Mouse (Mus musculus): ENCODE measurements around the gene Fgf8.

Fgf8 gene

DNA sequence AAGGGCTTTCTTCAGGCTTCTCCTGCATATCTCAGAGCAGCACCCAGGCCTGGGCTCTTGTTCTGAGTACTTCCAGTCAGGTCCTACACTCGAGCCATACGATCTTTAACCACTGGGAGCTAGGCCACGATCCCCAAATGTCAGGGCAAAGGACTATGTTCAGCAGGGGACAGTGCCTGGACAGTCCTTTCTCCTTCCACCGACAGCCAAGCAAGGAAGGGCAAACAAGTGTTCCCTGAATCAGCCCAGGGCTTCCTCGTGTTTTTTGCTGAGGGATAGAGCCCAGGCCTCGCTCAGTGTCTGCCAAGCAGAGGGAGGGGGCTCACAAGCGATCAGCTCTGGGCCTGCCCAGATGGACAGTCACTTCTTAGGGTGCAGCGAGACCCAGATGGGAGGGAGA lies 12.7 kb downstream of the Fgf8 start:
- in situ Hi-C loops (cut with MboI, MseI), result no loop called here

- in situ Hi-C loops (cut with MboI, MseI), result loop anchor here (5.0 kb wide), 1 partner anchor 50 kb away; no protein-coding TSS in a partner anchor
These were observed 15.5 kb downstream of the Fgf8 start for GRCm38 (mm10) chr19:45727231-45727630.

DNA sequence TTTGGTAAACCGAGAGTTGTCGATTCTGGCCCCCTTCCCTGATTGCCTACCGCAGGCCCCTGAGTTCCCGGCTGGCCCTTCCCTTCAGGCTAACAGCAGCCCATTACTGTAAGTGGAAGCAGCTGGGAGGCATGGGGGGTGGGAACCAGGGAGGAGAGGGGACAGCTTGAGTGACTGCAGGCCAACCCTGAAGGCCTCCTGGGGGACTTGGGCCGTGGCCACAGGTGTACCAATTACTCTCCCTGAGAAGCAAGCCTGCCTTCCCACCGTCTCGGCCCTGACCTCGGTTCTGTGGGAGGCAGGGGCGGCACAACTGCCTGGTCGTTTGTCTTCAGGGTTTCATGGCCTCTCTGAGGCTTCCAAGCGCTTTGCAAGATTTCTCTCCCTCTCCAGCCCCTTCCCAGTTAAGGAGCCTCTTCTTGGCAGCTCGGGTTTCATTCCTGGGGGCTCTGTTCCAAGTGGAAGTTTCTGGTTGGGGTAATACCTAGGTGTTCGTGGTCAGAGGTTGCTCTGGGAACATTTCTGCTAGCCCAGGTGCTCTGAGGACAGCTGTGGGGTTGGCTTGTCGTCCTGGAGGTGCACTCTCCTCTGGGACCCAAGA lies 16.9 kb downstream of the Fgf8 start:
- in situ Hi-C loops (cut with MboI, MseI), result loop anchor here (5.0 kb wide), 1 partner anchor 48 kb away; no protein-coding TSS in a partner anchor

- in situ Hi-C loops (cut with MboI, MseI), result no loop called here
These were observed 20.5 kb downstream of the Fgf8 start for GRCm38 (mm10) chr19:45722188-45722587.

DNA sequence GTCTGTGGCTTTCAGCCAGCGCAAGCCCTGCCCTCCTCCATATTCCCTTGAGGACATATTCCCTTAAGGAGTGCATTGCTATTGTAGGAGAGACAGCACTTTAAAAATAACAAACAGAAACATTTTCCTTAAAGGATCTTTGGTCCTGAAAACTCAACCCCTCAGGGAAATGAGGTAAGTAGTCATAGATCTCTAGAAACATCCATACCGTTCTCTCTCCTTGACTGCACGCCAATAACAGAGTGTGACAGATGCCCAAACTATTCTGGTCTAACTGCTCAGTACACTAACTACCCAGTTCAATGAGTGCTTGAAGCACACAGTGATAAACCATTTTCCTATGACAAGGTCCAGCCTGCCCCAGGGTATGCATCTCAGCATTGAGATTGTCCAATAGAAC lies 24.4 kb downstream of the Fgf8 start:
- in situ Hi-C loops (cut with MboI, MseI), result no loop called here

DNA sequence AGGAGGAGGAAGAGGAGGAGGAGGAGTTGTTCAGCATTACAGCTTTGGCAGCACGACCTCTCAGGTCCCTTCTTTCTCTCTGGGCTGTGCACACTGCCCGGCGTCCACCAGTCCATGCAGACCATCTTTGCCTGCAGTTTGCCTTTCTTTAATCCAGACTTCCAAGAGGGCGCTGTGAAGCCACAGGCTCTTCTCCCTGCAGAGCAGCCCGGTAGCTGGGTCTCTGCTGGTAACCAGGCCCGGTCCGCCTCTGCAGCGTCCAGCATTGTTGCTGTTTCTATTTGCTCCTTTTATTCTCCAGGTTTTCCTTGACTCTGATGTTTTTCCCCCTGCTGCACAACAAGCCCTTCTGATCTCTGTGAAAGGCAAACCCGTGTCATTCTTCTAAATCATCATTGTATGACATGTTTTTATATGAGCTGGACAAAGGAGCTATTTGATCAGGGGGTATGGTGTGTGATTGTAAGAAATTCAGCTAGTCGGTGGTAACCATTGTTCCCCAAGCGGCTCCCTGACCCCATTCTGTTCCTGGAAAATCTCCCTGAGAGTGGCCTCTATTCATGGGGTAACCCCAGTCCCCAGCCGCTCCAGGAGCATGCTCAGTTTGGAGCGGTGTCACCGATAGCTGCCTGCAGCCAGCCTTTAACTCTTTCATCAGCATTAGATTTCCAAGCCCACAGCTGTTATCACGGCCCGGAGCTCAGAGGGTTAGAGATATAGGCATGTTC lies 25.1 kb downstream of the Fgf8 start:
- in situ Hi-C loops (cut with MboI, MseI), result no loop called here

GRCm38 (mm10) chr19:45708704-45709103 lies 34.0 kb downstream of the Fgf8 start:
- in situ Hi-C loops (cut with MboI, MseI), result no loop called here

DNA sequence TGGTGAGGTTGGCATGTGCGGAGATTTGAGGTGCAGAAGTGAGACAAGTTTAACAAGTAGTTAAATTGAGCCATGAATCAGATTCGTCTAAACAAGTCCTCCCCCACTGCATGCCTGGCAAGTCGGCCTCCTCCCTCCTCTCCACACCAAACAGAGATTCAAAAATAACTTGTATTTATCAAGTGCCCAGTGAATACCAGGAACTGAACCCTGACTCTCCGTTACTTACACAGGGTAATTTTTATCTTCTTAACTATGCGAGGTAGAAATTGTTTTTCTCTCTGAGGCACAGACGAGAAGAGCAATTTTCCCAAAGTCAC lies 46.5 kb downstream of the Fgf8 start:
- in situ Hi-C loops (cut with MboI, MseI), result no loop called here

- in situ Hi-C loops (cut with MboI, MseI), result no loop called here
These were observed 47.0 kb downstream of the Fgf8 start for GRCm38 (mm10) chr19:45695496-45696280.

- in situ Hi-C loops (cut with MboI, MseI), result no loop called here
These were observed 48.7 kb downstream of the Fgf8 start for GRCm38 (mm10) chr19:45694056-45694455.

DNA sequence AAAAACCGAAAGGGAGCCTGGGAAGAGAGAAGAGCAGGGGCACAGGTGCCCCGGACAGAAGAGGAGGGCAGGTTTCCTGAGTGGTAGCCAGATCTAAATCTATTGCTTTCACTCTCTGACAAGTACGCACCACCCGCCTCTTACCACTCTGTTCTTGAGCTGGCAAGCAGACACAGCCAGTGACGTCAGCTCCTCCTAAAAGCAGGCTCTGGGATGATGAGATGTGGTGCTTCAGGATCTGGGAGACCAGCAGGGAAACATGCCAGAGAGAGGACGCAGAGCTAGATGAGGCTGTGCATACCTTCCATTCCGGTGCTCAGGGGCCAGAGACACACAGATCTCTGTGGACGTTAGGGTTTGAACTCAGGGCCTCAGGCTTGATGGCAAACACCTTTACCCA lies 50.5 kb downstream of the Fgf8 start:
- in situ Hi-C loops (cut with MboI, MseI), result no loop called here

DNA sequence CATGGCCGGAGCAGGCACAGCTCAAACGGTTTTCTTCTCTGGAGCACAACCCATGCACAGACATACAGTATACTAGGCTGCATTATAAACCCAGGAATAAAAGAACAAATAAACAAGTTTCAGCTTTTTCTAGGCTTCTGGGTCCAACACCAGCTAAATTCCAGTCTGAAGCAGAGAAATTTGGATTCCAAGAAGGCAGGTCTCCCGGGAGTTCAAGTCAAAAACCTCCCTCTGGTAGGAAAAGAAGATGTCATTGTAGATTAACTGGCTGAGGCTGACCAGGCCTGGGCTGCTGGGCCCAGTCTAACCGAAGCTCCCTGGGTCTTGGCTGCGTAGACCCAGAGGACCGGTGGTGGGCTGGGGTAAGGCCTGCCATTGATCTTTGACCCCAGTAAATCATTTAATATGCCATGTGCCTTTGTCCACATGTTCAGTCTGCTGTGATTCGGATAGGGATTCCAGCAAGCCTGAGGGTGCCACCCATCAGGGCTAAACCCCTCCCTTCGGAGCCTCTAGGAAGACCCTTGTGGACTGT lies 51.6 kb downstream of the Fgf8 start:
- in situ Hi-C loops (cut with MboI, MseI), result no loop called here

- in situ Hi-C loops (cut with MboI, MseI), result no loop called here
These were observed 55.7 kb downstream of the Fgf8 start for GRCm38 (mm10) chr19:45687001-45687400.
